17 mouse cellular contexts compared by ENCODE assay signal in the genomic region with DNA sequence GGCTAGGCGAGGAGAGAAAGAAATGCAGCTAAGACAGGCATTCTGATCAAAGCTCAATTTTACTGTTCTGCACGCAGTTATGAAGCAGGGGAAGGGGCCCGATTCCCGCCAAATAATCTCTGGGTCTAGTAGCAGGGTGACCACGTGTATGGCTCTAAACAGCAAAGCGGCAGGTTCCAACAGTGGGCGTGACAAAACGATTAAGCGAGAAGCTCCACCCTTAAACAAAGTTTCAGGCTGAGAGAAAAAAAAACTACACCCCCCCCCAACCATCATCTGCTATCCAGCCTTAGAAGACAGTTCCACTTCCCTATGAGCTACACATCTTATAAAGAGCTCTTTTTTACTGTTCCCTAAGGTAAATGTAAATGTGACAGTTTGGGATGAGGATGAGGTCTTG.
"Had no signal": no experiment of that assay in that cellular context is flagged by ENCODE, and none has a peak within 500 bp of the region (broad histone marks: within the 10 kb centered on the region; RNA-seq: fewer than 3 reads in every experiment).

No protein-coding gene starts in this region.

- H3K27ac ChIP-seq: midbrain, embryonic 10.5 days; midbrain, embryonic 12.5 days; neural tube, embryonic 13.5 days; neural tube, embryonic 15.5 days; stomach, embryonic 15.5 days; stomach, postnatal 0 days had no signal

- H3K4me2 ChIP-seq: lung, embryonic 14.5 days; midbrain, embryonic 12.5 days; neural tube, embryonic 13.5 days; neural tube, embryonic 15.5 days; stomach, embryonic 15.5 days had no signal

- H3K36me3 ChIP-seq: midbrain, embryonic 10.5 days; midbrain, embryonic 12.5 days; neural tube, embryonic 13.5 days; neural tube, embryonic 15.5 days; stomach, embryonic 15.5 days had no signal

- H3K4me3 ChIP-seq: midbrain, embryonic 10.5 days; midbrain, embryonic 12.5 days; myocyte; neural tube, embryonic 13.5 days; neural tube, embryonic 15.5 days; stomach, embryonic 15.5 days had no signal

- ATAC-seq: midbrain, embryonic 16.5 days had no signal

- DNase-seq: lung, embryonic 14.5 days; lung, postnatal 10 days; lung, postnatal 4 days; midbrain, embryonic 14.5 days; right cerebral cortex, adult 18-20 months; right cerebral cortex, postnatal 25 days; thymus, adult 18-20 months; thymus, postnatal 14 days; thymus, postnatal 36 days had no signal

- H3K9ac ChIP-seq: lung, embryonic 14.5 days; midbrain, embryonic 12.5 days; neural tube, embryonic 13.5 days; neural tube, embryonic 15.5 days; stomach, embryonic 15.5 days had no signal

- H3K4me1 ChIP-seq: midbrain, embryonic 10.5 days; midbrain, embryonic 12.5 days; neural tube, embryonic 13.5 days; neural tube, embryonic 15.5 days; stomach, embryonic 15.5 days had no signal

- H3K27me3 ChIP-seq: midbrain, embryonic 12.5 days; neural tube, embryonic 13.5 days; neural tube, embryonic 15.5 days; stomach, embryonic 15.5 days had no signal

- H3K9me3 ChIP-seq: midbrain, embryonic 10.5 days; midbrain, embryonic 12.5 days; neural tube, embryonic 13.5 days; neural tube, embryonic 15.5 days; stomach, embryonic 15.5 days had no signal
